Mouse (Mus musculus) T-cell, adult 2 months (primary cell): ENCODE measurements at regions not wholly inside any gene's neighbourhood (a gene's known extent, or its start where the extent isn't known, plus 50 kb on each side); places are given as distances from the start of the nearest gene placed in this dataset.

Source experiments
- DNase-seq: peaks from one replicate; pipeline ENCODE4 v3.0.0; 2022; ENCODE audit warnings: low spot score

DNA sequence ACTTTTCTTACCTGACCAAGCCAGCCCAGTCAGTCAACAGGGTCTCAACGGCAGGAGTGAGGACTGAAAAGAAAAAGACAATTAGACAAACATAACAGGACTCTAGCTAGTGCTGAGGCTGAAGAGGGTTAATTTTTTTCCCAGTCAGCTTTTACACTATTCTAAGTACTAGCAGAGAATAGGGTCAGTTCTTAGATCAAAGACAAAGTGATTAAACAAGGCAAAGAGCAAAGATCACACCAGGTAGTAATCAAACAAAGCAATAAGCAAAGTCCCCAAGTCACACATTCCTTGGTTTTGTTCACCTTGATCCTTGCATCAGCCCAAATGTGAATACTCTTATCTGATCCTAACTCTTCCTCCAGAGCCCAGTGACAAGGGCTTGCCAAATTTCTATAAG, 267.8 kb upstream of the Tsc22d2 start:
- DNase-seq: no peak

DNA sequence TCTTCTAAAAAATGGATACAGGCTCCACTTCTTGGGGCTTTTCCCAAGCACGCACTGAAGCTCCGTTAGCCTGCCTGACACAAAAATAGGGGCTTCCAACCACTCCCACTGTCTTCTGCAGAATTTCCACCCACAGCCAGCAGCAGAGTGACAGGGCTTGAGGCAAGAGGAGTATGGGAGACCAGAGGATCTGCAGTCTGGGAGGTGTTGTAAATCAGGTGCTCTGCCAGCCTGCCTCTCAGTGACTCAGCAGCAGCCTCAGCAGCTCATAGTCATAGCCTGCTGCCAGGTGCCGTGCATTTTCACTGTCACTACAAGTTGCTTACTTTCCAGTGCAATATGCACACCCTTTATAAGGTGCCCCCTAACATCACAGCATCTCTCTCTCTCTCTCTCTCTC, 261.4 kb upstream of the Tsc22d2 start:
- DNase-seq: no peak

DNA sequence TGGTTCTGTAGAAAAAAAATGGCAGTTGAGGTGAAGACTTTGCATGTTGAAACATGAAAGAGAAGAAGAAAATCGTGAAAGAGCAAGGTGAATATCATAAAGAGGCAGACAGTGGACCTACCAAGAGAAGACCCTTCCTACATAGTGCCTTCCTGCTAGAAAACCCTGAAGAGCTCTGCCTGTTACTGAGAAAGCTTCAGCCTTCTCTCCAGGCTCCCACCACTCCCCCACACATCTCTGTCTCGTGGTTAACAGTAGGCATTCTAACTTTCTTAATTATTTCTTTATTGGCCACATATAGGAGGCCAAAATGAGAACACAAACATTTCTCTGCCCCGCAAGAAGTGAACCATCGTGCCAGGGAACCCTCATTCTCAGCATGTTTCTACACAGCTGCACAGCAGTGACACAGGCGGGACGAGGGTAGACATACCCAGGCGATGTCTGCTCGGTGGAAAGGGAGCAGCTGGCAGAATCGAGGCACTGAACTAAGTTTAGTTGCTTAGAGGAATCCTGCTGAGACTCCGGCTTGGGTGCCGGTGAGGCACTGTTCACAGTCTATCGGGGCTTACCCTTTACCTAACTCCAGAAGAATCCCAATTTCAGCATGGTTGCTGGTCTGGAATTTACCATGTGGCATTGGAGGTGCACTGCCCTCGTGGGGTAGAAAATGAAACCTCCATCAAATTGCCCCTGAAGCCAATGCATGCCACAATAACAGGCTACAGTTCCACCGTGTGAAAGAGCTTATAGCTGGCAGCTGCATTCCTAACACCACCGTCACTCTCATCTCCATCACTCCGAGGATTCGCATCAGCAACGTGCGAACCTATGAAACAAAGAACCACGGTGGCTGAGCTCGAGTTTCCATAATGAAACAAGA, 260.4 kb upstream of the Tsc22d2 start:
- no peak for DNase-seq

DNA sequence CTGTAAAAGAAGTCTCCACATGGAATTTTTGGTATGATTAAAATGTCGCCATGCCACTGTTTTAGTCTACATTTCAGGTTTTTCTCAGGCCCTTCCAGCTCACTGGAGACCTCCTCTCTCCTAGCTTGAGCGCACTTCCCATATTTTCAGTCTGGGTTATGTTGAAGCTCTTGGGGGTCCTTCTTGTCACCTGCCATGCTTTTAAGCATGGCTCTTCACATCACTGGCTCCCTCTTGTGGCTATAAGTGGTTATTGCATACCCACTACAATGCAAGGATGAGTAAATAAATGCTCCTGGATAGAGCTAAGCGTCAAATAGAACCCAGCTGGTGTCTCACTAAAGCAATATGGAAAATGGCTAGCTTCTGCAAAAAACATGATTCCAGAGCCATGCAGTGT, 255.1 kb upstream of the Tsc22d2 start:
- DNase-seq: no peak

DNA sequence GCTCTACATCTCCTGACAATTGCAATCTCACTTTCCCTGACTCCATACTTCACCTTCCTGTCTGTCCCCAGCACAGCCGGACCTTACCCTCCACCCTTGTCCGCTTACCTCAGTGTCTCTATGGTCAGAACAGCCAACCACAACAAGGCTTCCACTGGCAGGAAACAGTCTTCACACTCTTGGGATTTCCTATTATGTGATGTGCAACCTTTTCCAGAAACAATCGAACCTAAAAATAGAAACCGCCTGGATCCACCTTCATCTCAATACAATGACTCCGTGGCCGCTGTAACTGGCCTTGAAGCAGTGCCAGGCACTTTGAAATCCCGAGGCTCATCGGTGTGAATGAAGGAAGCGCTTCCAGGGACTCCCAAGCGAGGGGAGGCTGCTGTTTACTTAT, 252.3 kb upstream of the Tsc22d2 start:
- no peak for DNase-seq

DNA sequence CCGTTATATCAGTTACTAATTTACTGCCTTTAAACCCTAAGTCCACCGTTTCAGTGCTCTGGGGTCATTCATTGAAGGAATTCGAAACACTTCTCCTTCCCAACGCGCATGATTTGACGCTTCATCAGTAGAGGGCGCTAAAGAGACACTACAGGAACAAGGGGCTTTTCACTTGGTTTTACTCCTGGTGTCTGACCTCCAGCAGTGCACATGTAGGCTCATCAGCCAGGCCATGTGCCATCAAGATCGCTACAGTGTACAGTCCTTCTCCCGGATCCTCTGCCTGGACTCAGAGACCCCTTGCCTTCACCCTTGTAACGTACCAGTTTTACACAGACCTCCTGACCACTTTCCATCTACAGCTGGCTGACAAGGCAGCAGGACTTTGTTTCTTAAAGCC, 250.7 kb upstream of the Tsc22d2 start:
- no peak for DNase-seq

DNA sequence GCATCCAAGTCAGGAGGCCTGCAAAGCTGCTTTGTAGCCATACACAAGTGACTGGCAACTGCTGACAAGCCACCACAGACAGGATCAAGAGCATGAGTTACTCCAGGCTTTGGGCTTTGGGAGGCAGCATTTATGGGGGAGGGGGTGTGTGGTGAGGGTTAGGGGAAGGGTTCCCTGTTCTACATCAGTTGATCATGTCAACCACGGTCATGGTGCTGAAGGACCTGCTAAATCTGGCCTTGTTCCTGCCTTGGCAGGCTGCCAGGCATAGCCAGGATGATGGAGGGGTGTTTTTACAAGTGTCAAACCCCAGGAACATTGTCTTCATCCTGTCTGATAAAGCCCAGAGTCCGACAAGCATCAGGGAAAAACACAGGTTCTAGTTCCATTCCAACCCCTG, 247.9 kb upstream of the Tsc22d2 start:
- no peak for DNase-seq

DNA sequence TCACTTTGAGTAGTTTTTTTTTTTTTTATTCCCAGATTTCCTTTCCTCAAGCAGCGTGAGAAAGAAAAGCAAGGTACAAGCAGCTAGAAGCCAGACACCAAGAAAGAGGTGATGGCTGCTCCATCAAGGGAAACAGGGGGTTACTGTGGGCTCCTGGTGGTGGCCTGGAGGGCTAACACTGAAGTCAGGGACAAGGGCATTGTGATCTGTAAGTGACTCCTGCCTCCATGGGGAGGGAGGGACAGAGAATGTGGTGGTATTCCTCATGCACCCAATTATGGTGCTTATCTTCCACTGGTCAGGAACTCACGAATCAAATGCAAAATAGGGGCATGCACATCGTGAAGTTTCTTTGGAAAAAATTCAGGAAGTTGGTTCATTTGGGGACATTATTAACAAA, 247.4 kb upstream of the Tsc22d2 start:
- no peak for DNase-seq

DNA sequence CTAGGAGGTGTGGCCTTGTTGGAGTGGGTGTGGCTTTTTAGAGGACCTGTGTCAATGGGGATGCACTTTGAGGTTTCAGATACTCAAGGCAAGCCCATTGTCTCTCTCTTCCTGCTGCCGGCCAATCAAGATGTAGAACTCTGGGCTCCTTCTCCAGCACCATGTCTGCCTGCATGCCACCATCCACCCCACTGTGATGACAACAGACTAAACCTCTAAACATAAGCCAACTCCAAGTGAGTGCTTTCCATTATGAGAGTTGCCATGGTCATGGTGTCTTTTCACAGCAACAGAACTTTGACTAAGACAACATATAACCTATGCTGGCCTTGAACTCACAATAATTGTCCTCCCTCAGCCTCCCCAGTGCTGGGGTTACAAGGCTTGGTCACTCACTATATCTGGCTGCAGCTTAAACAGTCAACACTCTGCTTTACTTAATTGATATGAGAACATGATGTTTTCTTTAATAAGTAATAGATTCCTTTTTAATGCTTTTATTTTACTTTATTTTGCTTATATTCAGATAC, 246.7 kb upstream of the Tsc22d2 start:
- DNase-seq: no peak

DNA sequence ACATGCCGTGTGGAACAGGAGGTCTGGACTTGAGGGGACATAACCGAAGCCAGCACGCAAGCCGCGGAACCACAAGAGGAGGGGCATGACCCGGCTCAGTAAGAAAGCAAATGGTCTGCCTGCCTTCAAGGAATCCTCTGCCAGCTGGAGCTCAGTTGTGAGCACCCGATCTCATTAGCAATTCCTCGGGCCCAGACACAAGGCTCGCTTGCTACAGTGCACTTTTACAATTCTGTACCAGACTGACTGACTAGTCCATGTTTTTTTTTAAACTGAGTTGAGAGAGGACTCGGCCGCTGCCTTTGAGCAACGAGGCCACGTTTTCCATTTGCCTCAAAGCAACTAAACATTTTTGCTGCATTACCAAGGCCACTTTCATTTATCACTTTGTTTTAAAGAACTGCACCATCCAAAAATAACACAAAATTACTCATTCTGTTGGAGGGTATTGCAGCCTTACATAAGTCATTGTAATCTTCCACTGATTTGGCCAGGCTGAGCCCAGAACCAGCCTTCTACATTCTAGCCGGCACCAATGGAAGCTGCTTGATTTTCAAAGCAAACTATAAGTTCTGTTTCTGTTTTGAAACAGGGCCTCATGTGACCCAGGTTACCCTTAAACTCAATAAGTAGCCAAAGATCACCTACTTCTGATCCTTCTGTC, 245.9 kb upstream of the Tsc22d2 start:
- DNase-seq: no peak

DNA sequence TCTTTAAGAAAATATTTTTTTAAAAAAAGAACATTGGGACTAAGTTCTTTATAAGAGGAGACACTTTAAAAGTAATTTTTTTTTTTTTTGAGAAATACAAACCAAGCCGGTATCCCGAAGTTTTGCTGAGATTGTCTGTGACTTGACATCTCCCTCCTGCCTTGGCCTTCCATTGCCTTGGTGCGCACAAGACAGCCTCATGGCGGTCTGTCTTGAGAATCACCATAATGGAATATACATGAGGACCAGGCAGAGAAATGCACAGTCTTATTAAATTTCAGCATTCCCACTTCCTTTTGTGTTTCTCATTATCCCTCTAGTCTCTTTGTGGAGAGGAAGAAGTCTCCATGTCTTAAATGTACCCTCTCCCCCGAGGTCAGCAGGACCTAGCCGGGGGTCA, 244.7 kb upstream of the Tsc22d2 start:
- no peak for DNase-seq

DNA sequence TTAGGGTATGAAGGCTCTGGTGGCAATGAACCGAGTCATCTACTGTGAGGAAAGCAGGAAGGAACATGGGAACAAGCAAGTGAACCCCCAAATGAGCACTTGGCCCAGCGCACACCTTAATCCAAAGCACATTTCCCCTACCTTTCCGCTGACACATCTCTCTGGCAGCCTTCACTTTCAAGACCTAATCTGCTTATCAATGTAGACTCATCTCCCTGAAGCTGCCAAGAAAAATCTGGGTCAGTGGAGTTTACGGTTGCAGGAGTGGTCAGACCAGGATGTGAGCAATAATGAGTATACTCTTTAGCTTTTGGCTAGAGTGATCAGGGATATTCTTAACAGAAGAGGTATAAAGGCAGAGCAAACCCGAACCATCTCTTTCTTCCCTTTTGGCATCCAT, 242.4 kb upstream of the Tsc22d2 start:
- DNase-seq: no peak

DNA sequence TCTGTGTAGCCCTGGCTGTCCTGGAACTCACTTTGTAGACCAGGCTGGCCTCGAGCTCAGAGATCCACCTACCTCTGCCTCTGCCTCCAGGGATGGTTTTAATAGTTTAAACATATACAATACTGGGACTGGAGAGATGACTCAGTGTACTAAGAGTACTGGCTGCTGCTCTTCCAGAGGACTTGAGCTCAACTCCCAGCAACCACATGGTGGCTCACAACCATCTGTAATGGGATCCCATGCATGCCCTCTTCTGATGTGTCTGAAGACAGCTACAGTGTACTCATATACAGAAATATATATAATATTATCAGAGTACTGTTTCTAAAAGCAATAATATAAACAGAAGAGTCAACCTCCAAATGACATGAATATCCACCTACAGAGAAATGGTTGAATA, 240.7 kb upstream of the Tsc22d2 start:
- no peak for DNase-seq

DNA sequence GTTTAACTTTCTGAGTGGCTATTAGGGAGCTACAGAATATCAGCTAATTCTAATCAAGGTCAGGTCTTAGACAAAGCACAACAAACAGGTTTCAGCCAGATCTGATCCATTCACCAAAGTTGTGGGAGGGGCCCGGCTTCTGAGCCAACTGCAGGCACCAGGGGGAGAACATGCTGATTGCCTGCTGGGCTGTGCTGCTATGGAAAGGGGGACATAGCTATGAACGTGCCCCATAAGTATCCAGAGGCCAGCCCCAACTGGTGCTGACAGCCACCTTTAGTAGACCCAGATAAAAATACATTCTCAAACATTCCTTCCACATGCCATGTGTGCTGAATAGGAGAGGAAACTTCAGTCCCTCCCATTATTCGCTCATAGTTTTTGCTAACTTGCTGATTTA, 232.8 kb upstream of the Tsc22d2 start:
- DNase-seq: no peak

DNA sequence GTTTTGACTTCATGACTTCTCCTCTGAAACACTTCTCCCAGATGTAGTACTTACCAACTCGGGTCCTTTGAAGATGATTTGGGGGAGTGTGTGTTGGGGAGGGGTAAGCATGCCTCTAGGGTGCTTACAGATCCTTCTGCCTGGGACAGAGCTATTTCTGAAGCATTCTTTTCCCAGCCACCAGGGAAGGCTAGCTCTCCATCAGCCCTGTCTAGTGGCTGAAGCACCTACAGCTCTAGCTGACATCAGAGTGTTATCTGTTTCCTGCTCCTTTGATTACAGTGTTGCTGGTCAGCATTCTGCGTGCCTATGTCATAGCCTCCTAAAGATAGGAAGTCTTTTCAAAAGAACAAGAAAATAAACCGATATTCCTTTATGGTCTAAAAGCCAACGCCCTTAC, 232.2 kb upstream of the Tsc22d2 start:
- no peak for DNase-seq

DNA sequence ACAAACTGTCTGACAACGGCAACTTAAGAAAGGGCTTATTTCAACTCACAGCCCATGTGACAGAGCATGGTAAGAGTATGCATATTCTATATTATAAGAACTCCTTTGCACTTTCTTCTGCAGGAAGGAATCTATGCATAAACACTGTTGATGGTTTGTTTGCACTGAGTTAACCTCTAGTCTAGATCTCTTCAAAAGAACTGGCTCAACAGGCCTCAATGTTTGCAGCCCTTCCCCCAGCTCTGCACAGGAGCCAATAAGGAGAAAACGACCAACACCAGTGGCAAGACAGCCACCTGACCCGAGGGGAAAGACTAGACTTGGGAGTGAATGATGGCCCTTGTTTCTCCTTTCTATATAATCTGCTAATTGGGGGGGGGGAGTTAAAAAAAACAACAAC, 231.2 kb upstream of the Tsc22d2 start:
- no peak for DNase-seq

DNA sequence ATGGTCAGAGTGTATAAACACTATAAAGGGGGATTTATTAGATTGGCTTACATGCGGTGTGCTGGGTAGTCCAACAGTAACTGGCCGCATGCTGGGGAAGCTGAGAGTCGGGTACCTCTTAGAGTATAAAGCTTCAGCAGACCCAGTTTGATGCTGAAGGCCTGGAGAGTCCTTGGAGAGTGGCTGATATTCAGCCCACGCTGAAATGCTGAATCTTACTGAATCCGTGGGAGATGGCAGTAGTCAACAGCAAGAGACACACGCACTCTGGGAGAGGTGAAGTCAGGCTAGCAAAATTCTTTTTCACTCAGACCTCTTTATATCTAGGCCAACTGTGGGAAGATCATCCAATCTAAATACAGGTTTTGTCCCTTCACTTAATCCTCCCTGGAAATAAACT, 214.1 kb upstream of the Tsc22d2 start:
- no peak for DNase-seq

DNA sequence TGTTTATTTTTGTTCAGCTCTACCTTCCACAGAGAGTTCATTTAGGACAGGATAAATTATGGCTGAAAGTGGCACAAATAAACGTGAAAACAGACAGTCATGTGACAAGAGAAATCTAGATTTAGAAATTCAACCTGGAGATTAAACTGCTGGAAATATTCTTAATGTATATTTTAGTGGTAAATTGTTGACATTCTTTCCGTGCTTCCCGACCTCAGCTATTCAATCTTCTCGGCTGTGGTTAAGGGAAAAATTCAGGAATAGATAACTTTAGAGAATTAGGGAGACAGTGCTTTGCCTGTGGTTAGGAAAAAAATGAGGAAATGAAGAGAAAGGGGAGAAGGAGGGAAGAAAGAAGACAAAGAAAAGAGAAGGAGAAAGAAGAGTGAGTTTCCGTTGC, 211.7 kb upstream of the Tsc22d2 start:
- no peak for DNase-seq

DNA sequence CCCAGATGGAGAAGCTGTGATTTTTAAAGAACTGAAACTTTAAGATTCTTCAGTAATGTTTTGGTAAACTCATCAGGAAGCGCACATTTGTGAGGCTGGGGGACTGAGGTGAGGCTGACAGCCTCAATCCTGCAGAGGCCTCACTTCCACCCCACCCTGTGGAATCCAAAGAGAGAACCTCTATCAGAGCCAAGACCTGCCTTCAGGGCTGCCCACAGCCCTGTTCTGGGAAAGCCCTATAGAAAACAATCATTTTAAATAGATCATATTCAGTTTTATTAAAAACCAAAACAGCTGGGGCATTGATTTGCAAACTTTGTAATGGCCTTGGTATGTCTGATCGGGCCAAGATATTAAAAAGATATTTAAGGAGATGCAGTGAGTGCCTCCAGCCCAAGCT, 210.7 kb upstream of the Tsc22d2 start:
- no peak for DNase-seq

DNA sequence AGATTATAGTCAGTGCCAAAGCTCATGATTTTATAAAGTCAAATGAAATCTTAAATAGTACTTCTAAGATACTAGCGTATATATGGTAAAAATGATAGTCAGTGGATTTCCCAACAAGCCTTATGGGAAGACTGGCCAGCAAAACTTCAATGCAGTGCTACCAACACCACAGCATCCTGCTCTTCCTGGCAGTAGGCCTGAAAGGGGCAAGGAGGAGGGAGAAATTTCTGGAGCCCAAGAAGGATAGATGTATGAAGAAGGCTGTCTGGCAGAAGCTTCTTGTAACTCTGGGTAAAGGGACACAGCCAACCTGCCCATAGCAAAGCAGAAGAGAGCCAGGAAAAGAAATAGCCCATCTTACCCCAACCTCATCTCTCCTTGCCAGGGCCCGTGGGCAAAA, 209.0 kb upstream of the Tsc22d2 start:
- no peak for DNase-seq

DNA sequence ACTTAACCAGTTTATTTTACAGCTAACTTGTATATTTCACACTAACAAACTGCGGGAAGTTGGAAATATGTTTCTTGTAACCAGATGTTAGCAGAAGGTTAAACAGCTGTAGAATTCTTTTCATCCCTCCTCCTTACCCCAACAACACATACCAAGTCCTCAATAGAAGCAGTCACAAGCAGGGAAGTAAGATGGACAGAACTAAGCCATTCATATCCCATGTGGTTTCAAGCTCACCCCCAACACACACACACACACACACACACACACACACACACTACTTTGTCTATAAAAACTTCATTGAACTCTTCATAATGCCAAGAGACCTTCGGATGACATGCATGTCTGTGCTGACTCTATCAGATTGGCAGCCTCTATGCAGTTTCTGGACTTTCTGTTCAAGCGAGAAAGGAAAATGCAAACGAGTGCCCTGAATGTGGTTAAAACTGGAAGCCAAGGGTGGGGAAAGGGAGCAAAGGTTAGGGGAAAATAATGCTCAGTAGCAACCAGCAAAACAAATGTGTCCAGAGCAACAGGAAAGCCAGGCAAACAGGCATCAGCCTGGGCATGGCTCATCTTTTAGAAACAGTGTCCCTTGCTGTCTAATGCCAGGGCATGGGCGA, 207.6 kb upstream of the Tsc22d2 start:
- DNase-seq: no peak

DNA sequence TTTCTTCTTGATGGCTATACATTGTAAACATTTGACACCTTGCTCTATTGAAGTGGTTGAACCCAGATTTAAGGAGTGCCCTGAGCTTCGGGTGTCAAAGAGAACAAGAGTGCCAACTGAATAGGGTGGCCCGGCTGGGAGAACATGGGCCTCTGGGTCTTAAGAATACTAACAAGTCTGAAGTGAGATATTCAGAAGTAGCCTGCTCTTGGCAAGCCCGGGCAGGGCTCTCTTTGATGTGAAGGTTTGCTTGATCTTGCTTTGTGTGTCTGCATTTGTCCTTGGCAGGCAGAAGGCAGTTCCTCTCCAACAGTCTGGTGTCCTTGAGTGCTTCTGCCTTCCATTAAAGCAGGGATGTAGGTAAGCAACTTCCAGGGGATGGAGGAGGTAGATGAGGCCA, 203.5 kb upstream of the Tsc22d2 start:
- no peak for DNase-seq

DNA sequence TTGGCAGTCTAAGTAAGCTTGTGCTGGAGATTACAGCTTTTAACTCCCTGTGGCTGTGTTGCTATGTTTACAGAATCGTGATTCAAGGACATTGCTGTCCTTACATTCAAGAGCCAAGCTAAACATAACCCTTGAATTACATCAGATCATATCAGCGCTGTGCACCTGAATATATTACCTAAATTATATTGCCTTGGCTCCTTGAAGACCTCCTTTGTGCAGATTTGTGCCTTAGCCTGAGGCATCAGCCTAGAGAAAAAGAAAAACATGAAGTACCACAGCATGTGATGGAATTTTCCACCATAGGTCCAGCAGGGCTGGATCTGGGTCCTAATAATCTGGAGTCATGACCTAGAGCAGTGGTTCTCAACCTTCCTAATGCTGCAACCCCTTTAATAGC, 189.8 kb upstream of the Tsc22d2 start:
- no peak for DNase-seq
